Mouse (Mus musculus) heart, postnatal 36 days (tissue): ENCODE results near the gene Fam222a. TPM values are rescaled to one million over a fixed set of nuclear protein-coding genes. Genes with fewer than 3 reads are reported as not detected.

Source experiments
- DNase-seq, 2 experiments: peaks; one replicate each; pipeline ENCODE4 v3.0.0; 2021 to 2022
- intact Hi-C: fragments of 180-260 bp; cut with DNase I; formaldehyde crosslinking; loops from one replicate; pipeline ENCODE4 v1.15.1; 2025
- total RNA-seq, 2 experiments: library from RNA; stranded (reverse); gene quantifications; 2 replicates each; pipeline ENCODE4 v1.2.3; 2021

The Fam222a gene
- total RNA-seq, 2 experiments from 2014 or later, result 1.6 to 1.9 TPM

DNA sequence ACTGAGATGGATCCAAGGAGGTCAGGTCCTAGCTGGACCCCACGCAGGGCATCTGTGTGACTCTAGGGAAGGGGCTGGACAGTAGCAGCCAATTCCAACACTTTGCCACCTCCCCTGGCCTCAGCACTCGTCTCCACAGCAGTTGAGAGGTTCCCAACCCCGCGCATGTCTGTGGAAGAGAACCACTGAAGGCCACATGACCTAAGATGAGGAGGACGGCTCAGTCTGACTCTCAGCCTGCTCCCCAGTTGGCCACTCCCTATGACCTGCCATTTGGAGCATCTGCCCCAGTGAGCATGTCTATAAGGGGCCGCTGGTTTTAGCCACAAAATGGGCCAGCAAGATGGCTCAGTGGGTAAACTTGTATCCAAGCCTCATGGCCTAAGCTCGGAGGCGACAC, 34.2 kb downstream of the Fam222a start:
- DNase-seq, result no peak
- intact Hi-C loops, result no loop called here

DNA sequence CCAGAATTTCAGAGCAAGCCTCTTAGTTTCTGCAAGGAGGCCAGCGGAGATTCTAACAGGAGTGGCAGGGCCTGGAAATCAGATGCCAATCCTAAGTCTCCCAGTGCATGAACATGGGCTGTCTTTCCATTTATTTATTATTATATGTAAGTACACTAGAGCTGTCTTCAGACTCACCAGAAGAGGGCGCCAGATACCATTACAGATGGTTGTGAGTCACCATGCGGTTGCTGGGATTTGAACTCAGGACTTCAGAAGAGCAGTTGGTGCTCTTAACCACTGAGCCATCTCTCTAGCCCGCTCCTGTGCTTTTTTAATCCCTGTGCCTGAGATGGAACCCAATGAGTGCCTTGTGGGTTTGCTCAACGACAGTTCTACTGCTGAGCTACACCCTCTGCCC, 36.2 kb downstream of the Fam222a start:
- DNase-seq, result no peak
- intact Hi-C loops, result no loop called here

DNA sequence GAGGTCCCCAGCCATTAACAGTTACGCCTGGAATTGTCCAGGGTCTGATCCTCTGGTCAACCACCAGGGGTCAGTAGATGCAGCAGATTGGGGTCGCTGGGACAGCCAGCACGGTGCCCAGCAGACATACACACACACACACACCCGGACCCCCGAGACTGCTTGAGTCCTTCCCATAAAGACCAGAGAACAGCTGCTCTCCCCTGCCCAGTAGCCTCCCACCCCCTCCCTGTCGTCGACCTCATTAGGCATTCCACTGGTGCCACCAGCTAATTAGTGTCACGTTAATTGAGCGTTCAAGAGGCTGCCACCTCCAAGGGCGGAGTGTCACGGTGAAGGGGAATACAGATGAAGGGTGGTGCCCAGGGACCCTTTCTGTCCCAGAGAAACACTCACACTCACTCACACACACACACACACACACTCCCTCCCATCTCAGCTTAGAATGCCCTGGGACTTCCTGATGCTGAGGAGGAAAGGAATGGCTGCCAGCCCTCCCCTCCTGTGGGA, 37.0 kb downstream of the Fam222a start:
- DNase-seq, result no peak
- intact Hi-C loops, result no loop called here

DNA sequence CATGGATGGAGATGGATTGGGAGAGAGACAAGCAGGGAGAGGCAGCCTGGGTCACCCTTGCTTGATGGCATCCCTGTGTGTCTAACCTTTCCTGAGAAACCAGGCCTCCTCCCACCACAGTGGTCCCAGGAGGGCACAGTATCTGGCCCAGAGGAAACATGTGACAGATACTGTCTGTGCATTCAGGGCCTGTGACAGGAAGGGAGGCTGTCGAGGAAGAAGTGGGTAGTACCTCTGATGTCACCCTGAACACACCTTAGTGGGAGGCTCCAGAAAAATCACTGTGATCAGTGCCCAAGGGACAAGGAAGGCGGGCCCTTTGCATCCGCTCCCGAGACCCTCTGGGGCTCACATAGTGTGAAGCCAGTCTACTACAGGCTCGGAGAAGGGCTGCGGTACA, 38.2 kb downstream of the Fam222a start:
- intact Hi-C loops, result no loop called here
- DNase-seq, result no peak

DNA sequence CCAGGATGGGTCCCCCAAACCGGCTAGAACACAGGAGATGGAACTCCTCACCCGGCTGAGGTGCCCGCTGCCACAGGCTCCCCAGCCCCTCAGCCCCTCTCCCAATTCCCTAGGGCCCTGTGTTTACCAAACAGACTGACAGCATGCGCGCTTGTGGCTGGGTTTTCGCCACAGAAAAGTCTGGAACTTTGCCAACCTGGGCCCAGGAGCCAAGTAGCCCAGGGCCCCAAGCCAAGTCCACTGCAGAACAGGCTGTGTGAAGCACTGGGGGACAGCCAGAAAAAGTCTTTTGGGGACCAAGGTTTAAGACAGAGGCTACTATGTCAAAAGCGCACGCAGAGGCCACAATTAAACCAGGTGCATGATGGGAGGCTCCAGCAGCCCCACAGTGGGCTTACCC, 39.8 kb downstream of the Fam222a start:
- peak; percentile 70 to 74 for DNase-seq
- intact Hi-C loops, result loop anchor here (2.0 kb wide), 2 partner anchors 41 to 147 kb away; no protein-coding TSS in a partner anchor

DNA sequence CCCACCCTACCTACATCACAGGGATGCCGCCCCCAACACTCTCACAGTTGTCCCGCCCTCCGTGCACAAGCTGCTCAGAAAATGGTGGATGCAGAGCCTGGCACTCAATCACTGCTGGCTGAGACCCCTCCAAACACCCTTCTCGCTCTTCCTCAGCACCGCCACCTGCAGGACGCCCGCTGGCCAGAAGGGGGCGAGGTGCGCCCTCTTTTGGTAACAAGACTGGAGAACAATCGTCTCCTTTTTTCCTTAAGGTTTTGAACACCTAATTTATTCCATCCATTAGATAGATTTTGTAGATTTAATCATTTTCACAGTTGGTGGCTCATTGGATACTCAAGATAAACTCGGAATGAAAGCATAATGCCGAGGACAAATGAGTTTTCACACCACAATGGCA, 40.7 kb downstream of the Fam222a start:
- intact Hi-C loops, result loop anchor here (2.0 kb wide), 2 partner anchors 42 to 148 kb away; no protein-coding TSS in a partner anchor
- peak; percentile 75 to 87 for DNase-seq

DNA sequence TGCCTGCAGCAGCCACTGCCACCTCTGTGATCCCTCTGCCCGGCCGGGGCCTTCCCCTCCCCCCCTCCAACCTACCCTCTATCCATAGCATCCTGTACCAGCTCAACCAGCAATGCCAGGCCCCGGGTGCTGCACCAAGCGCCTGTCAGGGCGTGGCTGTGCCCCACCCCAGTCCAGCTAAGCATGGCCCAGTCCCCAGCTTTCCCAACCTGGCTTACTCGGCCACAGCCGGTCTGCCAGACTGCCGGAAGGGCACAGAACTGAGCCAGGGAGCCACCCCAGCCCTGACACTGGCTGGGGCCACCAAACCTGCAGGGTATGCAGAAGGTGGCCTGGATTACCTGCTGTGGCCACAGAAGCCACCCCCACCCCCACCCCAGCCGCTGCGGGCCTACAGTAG, 43.4 kb downstream of the Fam222a start:
- DNase-seq, result no peak

DNA sequence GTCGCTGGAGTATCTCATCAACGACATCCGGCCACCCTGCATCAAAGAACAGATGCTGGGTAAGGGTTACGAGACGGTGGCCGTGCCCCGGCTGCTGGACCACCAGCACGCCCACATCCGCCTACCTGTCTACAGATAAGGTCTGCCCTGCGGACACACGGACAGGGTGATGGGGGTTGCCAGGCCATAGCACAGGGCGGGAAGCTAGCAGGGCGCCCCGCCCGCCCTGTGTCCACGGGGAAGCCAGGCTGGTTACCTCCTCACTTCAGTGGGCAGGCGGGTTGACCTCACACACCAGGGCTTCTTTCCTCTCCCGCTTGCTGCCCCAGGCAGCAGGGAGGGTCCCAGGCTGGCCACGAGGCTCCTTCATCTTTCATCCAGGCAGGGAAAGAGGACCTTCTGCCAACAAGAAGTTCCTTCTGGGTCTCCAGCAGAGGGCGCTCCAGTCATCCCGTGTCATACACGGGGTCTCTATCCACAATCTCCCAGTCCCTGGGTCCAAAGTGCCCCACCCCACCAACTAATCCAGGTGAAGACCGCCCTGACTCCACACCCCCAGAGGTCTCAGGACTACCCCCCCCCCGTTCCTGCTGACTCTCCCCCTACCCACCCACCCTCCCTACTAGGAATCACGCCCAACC, 44.3 kb downstream of the Fam222a start:
- DNase-seq, result peak in 1 of 2 experiments; percentile 37
- intact Hi-C loops, result no loop called here

More for the DNA sequence above, 43.4 kb downstream of the Fam222a start:
- intact Hi-C loops, result no loop called here

DNA sequence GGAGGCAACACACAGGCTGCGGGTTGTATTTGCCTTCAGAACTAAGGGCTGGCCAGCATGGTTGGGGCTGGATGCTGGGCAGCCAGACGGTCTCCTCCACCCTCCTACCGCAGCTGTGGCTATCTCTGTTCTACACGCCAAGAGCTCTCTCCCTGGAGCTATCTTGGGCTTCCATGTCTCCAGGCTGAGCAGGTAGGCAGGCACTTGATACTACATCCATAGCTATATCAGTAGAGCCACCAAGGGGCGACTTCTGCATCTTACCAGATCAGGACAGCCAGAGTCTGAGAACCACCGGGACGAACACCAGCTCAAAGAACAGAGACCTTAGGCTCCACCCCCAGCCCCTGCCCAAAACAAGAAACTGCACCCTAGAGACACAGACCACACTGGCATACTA, 47.0 kb downstream of the Fam222a start:
- DNase-seq, result no peak
- intact Hi-C loops, result no loop called here

DNA sequence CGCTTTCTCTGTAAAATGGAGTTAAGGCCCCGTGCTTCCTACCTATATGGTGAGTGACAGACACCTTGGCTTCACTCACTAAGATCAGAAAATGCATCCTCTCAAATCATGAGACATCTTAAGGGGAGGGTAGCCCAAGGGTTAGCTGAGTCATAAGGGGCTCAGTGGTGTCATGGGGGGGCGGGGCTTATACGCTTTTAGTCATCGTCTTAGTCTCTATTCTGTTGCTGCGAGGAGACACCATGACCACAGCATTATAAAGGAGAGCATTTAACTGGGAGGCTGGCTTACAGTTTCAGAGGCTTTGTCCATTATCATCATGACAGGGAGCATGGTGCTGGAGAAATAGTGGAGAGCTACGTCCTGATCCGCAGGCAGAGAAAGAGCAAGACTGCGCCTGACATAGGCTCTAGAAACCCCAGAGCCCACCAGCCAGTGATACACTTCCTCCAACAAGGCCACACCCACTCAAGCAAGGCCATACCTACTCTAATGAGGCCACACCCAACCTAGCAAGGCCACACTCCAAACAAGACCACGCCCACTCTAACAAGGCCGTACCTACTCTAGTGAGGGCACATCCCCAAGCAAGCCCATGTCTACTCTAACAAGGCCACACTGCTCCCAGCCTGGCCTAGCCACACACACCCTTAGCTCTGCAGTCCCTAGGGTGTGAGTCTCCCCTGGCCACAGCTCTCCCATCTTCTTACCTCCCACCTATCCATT, 48.7 kb downstream of the Fam222a start:
- DNase-seq, result no peak
- intact Hi-C loops, result no loop called here

DNA sequence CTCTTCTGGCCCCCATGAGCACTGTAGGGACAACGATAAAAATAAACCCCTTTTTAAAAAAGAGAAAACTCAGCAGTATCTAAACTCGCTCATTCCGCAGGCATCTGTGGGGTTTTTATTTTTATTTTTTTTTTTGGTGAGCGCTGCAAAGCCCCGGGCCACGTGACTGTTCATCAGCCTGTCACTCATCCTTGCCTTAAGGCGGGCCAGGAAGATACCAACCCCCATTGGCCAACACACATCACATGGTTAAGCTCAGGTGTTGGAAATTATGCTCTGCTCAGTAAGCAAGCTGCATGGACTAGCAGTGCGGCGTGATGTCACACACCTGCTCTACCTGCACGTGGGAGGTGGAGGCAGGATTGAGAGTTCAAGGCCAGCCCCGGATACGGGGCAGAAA, 50.0 kb downstream of the Fam222a start:
- intact Hi-C loops, result loop anchor here (2.0 kb wide), 1 partner anchor 307 kb away; no protein-coding TSS in a partner anchor
- DNase-seq, result no peak

DNA sequence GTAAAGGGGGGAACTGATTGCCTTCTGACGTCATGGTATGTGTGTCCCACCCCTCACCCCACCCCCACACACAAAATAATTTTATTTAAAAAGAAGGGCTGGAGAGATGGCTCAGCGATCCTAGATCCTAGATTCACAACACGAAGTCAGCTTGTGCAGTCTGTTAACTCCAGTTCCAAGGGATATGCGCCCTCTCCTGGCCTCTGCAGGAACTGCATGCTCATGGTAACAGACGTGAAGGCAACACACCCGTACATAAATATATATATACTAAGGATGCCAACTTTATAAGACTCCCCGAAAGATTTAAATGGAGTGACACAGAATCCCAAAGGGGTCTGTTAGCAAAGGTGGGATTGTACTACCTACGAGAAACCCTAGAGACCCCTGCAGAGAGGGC, 51.0 kb downstream of the Fam222a start:
- peak; percentile 71 to 85 for DNase-seq
- intact Hi-C loops, result loop anchor here (2.0 kb wide), 1 partner anchor 308 kb away; no protein-coding TSS in a partner anchor

DNA sequence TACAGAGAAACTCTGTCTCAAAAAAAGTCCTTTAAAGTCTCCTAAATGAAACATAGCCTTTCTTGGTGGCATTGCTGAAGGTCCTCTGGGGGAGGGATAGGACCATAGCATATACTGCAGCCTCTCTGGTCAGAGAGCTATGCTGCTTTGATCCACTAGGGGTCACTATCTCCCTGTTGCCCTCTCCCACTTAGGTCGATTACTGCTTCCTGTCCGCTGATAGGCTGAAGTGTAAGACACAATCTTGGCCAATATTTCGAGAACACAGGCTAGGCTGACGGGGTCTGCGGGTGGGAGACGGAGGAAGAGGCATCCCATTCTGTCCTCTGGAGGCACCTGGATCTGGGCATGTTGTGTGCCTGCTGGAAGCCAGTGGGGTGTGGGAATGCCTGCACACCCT, 52.5 kb downstream of the Fam222a start:
- DNase-seq, result no peak
- intact Hi-C loops, result no loop called here

DNA sequence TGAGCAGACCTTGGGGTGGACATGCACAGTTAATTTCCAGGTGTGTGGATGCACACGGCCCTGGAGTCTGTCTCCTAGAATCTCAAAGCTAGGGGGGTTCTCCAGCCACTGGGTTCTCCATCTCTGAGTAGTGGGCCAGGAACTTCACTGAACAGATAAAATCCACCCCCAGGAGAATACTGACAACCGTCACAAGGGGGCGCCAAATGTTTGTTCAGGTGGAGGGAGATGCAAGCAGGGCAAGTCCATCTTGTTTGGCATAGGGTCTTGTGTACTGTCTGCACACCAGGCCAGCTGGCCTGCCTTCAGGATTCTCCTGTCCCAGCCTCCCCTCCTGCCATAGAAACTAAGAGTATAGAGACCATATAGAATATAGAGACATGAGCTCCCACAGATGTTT, 57.8 kb downstream of the Fam222a start:
- intact Hi-C loops, result no loop called here
- DNase-seq, result peak; percentile 51 to 69

DNA sequence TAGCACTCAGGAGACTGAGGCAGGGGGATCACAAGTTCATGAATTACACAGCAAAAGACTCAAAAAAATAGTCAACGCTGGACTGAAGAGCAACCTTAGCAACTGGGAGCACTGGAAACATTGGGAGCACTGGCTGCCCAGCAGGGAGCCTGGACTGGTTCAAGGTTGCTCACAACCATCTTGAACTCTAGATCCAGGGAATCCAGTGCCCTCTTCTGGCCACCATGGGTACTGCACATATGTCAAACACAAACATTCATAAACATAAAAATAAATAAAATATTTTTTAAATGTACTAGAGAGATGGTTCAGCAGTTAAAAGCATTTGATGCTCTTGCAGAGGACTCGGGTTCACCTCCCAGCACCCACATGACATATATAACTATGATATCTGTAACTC, 63.5 kb downstream of the Fam222a start:
- intact Hi-C loops, result no loop called here
- DNase-seq, result peak in 1 of 2 experiments; percentile 27

DNA sequence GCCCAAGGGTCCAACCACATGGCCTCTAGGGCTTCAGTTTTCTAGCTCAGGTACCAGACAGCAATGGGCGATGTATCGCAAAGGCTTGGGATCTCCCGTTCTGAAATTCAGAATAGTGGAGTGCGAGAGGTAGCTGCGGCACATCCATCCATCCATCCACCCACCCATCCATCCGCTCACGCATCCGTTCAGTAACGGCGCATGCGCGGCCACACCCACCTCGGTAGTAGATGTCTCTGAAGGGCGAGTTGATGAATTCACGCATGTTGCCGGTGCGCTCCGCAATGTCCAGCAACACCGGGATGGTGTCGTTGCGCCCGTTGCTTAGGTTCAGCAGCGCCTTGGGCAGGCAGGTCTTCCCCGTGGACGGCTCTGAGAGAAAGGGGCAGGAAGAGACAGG, 68.3 kb downstream of the Fam222a start:
- intact Hi-C loops, result no loop called here
- DNase-seq, result no peak

DNA sequence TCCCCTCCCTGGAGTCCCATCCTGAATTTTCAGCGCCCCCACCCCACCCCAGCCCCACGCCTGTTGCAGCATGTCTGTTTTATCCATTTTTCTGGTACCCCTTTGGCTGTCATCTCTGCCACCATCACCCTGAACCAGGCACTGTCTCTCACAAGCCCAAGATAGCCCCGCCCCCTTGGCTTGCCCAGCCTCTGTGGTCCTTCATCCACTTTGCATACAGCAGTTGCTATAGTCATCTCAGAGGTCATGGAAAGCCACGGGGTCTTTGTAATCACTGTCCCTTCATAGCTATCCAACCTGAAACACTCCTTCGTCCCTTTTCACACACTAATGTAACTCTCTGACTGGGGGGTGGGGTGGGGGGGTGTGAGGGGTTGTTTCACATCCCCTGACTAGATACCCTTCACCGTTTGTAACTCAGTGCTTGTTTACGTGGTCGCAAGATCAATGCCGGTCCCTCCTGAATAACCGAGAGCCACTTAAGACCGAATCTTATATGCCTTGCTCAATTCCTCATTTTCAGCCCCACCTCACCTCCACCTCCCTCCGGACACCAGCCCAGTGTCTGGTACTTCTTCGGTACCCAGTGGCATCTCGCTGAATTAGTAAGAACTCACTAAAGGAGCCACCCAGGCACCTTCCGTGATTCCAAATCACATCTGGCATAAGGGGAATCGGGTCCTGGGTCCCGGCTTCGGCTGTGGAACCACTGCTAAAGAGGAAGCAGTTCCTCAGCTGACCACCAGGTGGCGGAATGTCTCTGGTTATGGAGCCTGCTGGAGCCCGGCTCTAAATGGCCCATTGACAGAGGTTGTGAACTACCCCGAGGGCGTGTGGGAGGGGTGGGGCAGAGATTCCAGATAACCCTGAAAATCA, 71.2 kb downstream of the Fam222a start:
- intact Hi-C loops, result loop anchor here (1.0 kb wide), 1 partner anchor 28 kb away; no protein-coding TSS in a partner anchor
- DNase-seq, result peak; percentile 89 to 93

DNA sequence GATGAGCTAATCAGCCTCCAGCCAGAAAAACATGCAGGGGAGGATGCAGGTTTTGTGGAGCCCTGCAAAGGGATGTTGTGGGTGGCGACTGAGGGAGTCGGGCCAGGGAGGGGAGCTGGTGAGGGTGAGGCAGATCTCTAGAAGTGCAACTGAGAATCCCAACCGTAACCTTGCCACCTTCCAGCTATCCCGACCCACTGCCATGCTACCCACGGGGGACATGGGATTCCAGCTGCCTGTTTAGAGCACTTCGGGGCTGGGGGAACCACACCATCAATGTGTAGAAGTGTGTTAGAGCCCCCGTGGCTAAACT, 71.8 kb downstream of the Fam222a start:
- intact Hi-C loops, result loop anchor here (1.0 kb wide), 1 partner anchor 28 kb away; no protein-coding TSS in a partner anchor
- no peak for DNase-seq

DNA sequence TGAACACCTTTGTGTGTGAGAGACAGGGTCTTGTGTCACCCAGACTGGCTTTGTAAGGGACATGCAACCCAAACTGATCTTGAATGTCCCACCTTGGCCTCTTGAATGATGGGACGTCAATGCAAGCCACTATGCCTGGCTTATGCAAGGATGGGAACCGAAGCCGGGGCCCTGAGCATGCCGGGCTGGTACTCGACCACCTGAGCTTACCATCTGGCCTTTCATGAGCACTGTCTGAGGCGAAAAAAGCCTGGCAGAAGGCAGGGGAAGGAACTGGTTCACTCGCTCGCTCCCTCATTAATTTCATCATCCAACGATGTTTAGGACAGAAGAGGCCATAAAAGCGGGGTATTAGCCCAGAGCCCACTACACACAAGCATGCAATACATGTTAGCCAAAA, 73.0 kb downstream of the Fam222a start:
- DNase-seq, result no peak
- intact Hi-C loops, result no loop called here

DNA sequence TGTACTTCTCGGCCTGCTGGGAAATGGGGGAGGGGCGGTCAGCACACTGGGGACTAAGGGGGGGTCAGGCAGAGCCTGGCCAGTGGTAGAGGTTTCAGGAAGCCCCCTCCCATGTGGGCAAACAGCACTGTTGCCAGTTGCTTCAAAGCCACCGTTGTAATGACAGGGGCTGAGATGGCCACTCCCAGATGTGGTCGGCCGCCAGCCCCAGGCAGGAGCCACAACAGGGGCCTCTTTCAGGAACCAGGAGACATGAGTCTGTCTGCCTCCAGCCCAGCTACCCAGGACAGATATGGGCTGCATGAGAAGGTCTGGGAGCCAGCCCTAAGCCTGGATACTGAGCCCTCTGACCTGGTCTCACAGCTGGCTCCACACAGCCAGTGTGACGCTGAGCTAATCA, 77.1 kb downstream of the Fam222a start:
- DNase-seq, result no peak
- intact Hi-C loops, result no loop called here

DNA sequence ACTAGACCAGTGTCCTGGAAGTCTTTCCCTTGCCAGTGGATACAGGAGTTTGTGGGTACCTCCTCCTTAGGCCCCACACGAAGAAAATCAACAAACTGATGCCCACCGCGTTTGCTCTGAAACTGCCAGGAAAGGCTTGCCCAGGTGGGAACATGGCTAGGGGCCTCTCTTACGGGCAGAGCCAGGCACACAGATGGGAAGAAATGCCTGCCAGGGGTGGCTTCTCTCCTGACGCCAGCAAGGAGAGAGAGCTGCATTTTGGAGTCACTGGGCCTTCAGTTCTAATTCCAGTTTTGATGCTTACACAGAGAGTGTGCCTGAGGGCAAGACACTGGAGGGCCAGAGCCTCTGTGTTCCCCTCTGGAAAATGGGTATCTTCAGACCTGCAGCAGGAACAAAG, 78.1 kb downstream of the Fam222a start:
- intact Hi-C loops, result no loop called here
- no peak for DNase-seq
